Mouse (Mus musculus): ENCODE data around the gene Ptprc. TPM values are rescaled to one million over a fixed set of nuclear protein-coding genes. Genes with fewer than 3 reads are reported as not detected.

Ptprc gene
- total and polyA plus RNA-seq, 3 experiments: 13.1 to 15.1 TPM; not detected in 1

- TF ChIP-seq ZKSCAN1 (IDR thresholded peaks at IDR 0.05; ENCODE audit: low read depth, low read length): no peak
- TF ChIP-seq ETS1 (IDR thresholded peaks at IDR 0.05; ENCODE audit: low read depth, low read length): peak; percentile 40; the same call in 1 of the 2 replicates
- H3K9ac ChIP-seq (ENCODE audit: control insufficient read depth, low read depth, low read length, poor library complexity, severe bottlenecking): no peak overlapping the region
- H3K4me3 ChIP-seq (ENCODE audit: control insufficient read depth in 1 of 2, insufficient read depth in 1 of 2, low read depth in 2 of 2, low read length in 2 of 2): no peak overlapping the region
- H3K79me2 ChIP-seq (ENCODE audit: control insufficient read depth, insufficient read depth, low read length, poor library complexity): no peaks in the 10 kb centered on the region
- H3K27ac ChIP-seq (ENCODE audit: control insufficient read depth, low read depth, low read length): no peak overlapping the region
- DNase-seq (ENCODE audit: low read depth, low spot score): peak; percentile 67
- no peaks in the 10 kb centered on the region for H3K9me3 ChIP-seq (replicated peaks; ENCODE audit: insufficient read depth, low read length)
- peaks cover 0 to 12% of the 10 kb centered on the region in 2 experiments; a peak in 2 of 4 replicates for H3K36me3 ChIP-seq (ENCODE audit: control insufficient read depth in 1 of 2, insufficient read depth in 2 of 2, low read length in 2 of 2)
- no peaks in the 10 kb centered on the region for H3K27me3 ChIP-seq (ENCODE audit: control insufficient read depth in 1 of 2, insufficient read depth in 2 of 2, low read length in 2 of 2)
- peaks cover 4 to 6% of the 10 kb centered on the region in 2 experiments; a peak in 3 of 4 replicates for H3K4me1 ChIP-seq (ENCODE audit: control insufficient read depth in 1 of 2, insufficient read depth in 2 of 2, low read length in 2 of 2)
These were observed 29.9 kb downstream of the Ptprc start for GRCm38 (mm10) chr1:138145571-138145970.

- Histone ChIP-seq H3K27me3 (ENCODE audit: control insufficient read depth in 1 of 2, insufficient read depth in 2 of 2, low read length in 2 of 2) (no peaks in the 10 kb centered on the region), H3K9me3 (replicated peaks; ENCODE audit: insufficient read depth, low read length) (no peaks in the 10 kb centered on the region), H3K9ac (ENCODE audit: control insufficient read depth, low read depth, low read length, poor library complexity, severe bottlenecking) (no peak overlapping the region), H3K36me3 (ENCODE audit: control insufficient read depth in 1 of 2, insufficient read depth in 2 of 2, low read length in 2 of 2) (peaks cover 0 to 12% of the 10 kb centered on the region in 2 experiments; a peak in 2 of 4 replicates), H3K4me3 (ENCODE audit: control insufficient read depth in 1 of 2, insufficient read depth in 1 of 2, low read depth in 2 of 2, low read length in 2 of 2) (no peak overlapping the region), H3K27ac (ENCODE audit: control insufficient read depth, low read depth, low read length) (no peak overlapping the region), H3K79me2 (ENCODE audit: control insufficient read depth, insufficient read depth, low read length, poor library complexity) (no peaks in the 10 kb centered on the region), H3K4me1 (ENCODE audit: control insufficient read depth in 1 of 2, insufficient read depth in 2 of 2, low read length in 2 of 2) (peaks cover 4 to 6% of the 10 kb centered on the region in 2 experiments; a peak in 3 of 4 replicates)
- TF ChIP-seq ELF1 (IDR thresholded peaks at IDR 0.05; ENCODE audit: low read depth, low read length) (no peak), RCOR1 (IDR thresholded peaks at IDR 0.05; ENCODE audit: low read depth, low read length) (no peak), KAT2A (conservative IDR thresholded peaks at IDR 0.05; ENCODE audit: low read depth, low read length) (no peak), E2F4 (IDR thresholded peaks at IDR 0.05; ENCODE audit: borderline replicate concordance, low read depth, low read length) (no peak), SMC3 (IDR thresholded peaks at IDR 0.05; ENCODE audit: low read depth, low read length) (no peak), HCFC1 (IDR thresholded peaks at IDR 0.05; ENCODE audit: low read depth, low read length) (no peak), EP300 (IDR thresholded peaks at IDR 0.05; ENCODE audit: low read depth in 1 of 2, low read length in 2 of 2) (no peak), POLR2AphosphoS5 (IDR thresholded peaks at IDR 0.05; ENCODE audit: borderline replicate concordance, low read depth, low read length) (no peak), ZMIZ1 (IDR thresholded peaks at IDR 0.05; ENCODE audit: low read depth, low read length) (no peak)
- DNase-seq (ENCODE audit: low read depth, low spot score): no peak
These were observed 30.4 kb downstream of the Ptprc start for GRCm38 (mm10) chr1:138145148-138145547.

- no peak overlapping the region for H3K27ac ChIP-seq (ENCODE audit: control insufficient read depth, low read depth, low read length)
- no peak for DNase-seq (ENCODE audit: low read depth, low spot score)
- no peak overlapping the region for H3K4me3 ChIP-seq (ENCODE audit: control insufficient read depth in 1 of 2, insufficient read depth in 1 of 2, low read depth in 2 of 2, low read length in 2 of 2)
- no peaks in the 10 kb centered on the region for H3K27me3 ChIP-seq (ENCODE audit: control insufficient read depth in 1 of 2, insufficient read depth in 2 of 2, low read length in 2 of 2)
- no peaks in the 10 kb centered on the region for H3K79me2 ChIP-seq (ENCODE audit: control insufficient read depth, insufficient read depth, low read length, poor library complexity)
- H3K4me1 ChIP-seq (ENCODE audit: control insufficient read depth in 1 of 2, insufficient read depth in 2 of 2, low read length in 2 of 2): peaks cover 4 to 6% of the 10 kb centered on the region in 2 experiments; a peak in 3 of 4 replicates
- no peak overlapping the region for H3K9ac ChIP-seq (ENCODE audit: control insufficient read depth, low read depth, low read length, poor library complexity, severe bottlenecking)
- H3K36me3 ChIP-seq (ENCODE audit: control insufficient read depth in 1 of 2, insufficient read depth in 2 of 2, low read length in 2 of 2): peaks cover 0 to 12% of the 10 kb centered on the region in 2 experiments; a peak in 2 of 4 replicates
- H3K9me3 ChIP-seq (replicated peaks; ENCODE audit: insufficient read depth, low read length): no peaks in the 10 kb centered on the region
- TF ChIP-seq CHD1 (IDR thresholded peaks at IDR 0.05; ENCODE audit: low read depth, low read length): no peak
- no peak for TF ChIP-seq ZNF384 (IDR thresholded peaks at IDR 0.05; ENCODE audit: low read depth, low read length)
- no peak for TF ChIP-seq TCF12 (IDR thresholded peaks at IDR 0.05; ENCODE audit: low read depth, low read length)
- TF ChIP-seq POLR2AphosphoS2 (IDR thresholded peaks at IDR 0.05; ENCODE audit: low read length): no peak
- no peak for TF ChIP-seq MYB (IDR thresholded peaks at IDR 0.05; ENCODE audit: low read depth, low read length)
- no peak for TF ChIP-seq KAT2A (conservative IDR thresholded peaks at IDR 0.05; ENCODE audit: low read depth, low read length)
- TF ChIP-seq EP300 (IDR thresholded peaks at IDR 0.05; ENCODE audit: low read depth in 1 of 2, low read length in 2 of 2): no peak
- TF ChIP-seq GATA1 (IDR thresholded peaks at IDR 0.05; ENCODE audit: low read depth, low read length): no peak
- TF ChIP-seq POLR2A (IDR thresholded peaks at IDR 0.05; ENCODE audit: control insufficient read depth in 1 of 2, insufficient read depth in 1 of 2, low read depth in 1 of 2, low read length in 2 of 2, poor library complexity in 1 of 2): no peak
- no peak for TF ChIP-seq UBTF (IDR thresholded peaks at IDR 0.05; ENCODE audit: borderline replicate concordance, insufficient read depth, low read depth, low read length)
- TF ChIP-seq NELFE (IDR thresholded peaks at IDR 0.05; ENCODE audit: low read depth, low read length): no peak
- TF ChIP-seq POLR2AphosphoS5 (IDR thresholded peaks at IDR 0.05; ENCODE audit: borderline replicate concordance, low read depth, low read length): no peak
- TF ChIP-seq NRF1 (IDR thresholded peaks at IDR 0.05; ENCODE audit: insufficient read depth, low read depth, low read length, poor library complexity, severe bottlenecking): no peak
- no peak for TF ChIP-seq ELF1 (IDR thresholded peaks at IDR 0.05; ENCODE audit: low read depth, low read length)
- no peak for TF ChIP-seq MAZ (IDR thresholded peaks at IDR 0.05; ENCODE audit: low read depth, low read length)
- no peak for TF ChIP-seq CHD2 (IDR thresholded peaks at IDR 0.05; ENCODE audit: low read length)
- TF ChIP-seq MAFK (IDR thresholded peaks at IDR 0.05; ENCODE audit: borderline replicate concordance, low read depth, low read length): no peak
- no peak for TF ChIP-seq ZMIZ1 (IDR thresholded peaks at IDR 0.05; ENCODE audit: low read depth, low read length)
- TF ChIP-seq MYC (IDR thresholded peaks at IDR 0.05; ENCODE audit: low read depth, low read length): no peak
These were observed 31.1 kb downstream of the Ptprc start for GRCm38 (mm10) chr1:138144365-138144764.

Measured in MEL (cell line).